Mouse (Mus musculus): ENCODE measurements around the gene Apobec1. TPM values are rescaled to one million over a fixed set of nuclear protein-coding genes. Genes with fewer than 3 reads are reported as not detected.
"Not testable (repeated sequence)": the region's sequence is repeated elsewhere in the genome, so short reads cannot be mapped to it uniquely, and the experiment has no call there.

Apobec1 gene
- total RNA-seq (2021), result 8.8 and 12.2 TPM in 2 replicates
- long read RNA-seq, experiment 1, transcript Apobec1-201 (8 exons, 2,127 nt), result major isoform, 6 of 7 reads
- long read RNA-seq, experiment 1, partial matches to known transcripts, result 0 of 7 reads
- long read RNA-seq, experiment 1, other reads (novel, unspliced or antisense), result 1 of 7 reads
- long read RNA-seq, experiment 2, partial matches to known transcripts, result 0 of 8 reads
- long read RNA-seq, experiment 2, other reads (novel, unspliced or antisense), result 5 of 8 reads

DNA sequence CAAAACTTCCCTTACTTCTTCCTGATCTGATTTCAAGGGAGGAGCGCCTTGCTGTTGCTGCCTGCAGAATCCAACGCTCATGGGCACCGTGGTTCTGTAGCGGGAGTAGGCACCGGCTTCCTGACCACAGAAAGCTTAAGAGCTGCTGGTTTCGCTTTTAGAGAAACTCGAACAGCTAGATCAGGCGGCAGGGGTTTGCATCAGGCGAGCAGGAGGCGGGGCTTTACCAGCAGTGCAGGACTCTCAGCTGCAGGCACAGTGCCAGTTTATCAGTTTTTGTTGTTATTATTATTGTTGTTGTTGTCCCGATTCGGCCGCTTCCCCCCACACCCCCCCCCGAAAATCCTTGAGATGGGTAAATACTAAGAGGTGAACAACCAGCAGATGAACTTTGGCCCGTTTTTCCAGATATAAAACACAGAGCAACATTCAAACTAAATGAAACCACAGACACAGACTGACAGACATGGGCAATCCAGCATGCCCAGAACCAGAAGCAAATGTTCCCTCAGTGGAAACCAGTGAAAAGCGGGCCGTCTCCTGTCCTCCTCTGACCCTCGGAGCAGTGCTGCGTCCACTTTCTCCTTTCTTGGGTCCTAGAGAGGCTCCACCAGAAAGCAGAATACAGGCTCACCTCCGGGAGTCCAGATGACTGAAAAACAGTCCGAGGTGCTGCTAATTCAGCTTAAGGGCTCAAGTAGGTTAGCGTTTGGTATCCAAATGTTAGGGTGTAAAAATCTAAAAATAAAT is at the start of gene Apobec1:
Gene Apobec1 (minus strand): TSS at position 203 of the 750 bp plus-strand sequence.
- peak; percentile 87 for DNase-seq

DNA sequence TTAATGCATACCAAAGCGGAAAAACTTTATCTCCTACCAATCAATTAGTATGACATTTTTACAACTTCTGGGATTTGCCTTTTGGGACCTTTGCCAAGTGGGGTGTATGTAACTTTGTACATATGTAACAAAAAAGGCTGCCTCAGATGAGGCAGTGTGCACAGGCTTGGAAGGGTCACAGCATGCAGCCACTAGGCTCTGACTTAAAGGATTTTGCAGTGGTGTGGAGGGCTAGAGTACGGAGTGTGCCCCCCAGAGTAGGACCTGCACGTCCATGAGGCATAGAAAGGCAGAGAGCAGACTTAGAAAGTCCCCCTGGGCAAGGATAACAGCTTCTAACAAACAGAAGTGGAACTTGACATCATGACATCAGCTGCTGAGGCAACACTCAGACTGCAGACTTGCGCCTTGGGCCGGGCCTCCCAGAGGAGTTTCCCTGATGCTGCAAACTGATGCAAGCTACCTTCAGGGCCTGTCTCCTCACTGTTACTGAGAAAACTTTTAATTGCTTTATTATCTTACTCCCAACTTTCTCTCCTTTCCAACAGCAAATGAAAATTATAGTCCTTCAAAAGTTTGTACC is 48.2 kb upstream of the Apobec1 start:
- DNase-seq, result no peak

DNA sequence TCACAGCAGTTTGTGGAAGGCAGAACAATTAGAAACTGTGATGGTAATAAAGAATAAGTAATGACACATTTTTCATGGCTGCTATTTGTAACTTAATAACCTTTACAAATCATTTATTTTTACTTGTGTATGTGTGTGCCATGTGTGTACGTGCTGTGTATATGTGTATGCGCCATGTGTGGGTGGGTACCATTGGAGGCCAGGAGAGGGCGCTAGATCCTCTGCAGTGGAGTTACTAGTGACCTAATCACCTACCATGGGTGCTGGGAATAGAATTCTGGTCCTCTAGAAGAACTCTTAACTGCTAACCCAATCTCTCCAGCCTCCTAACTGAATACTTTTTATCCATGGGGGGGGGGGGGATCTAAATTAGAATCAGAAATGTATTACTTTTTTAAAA is 47.7 kb upstream of the Apobec1 start:
- no peak for DNase-seq

DNA sequence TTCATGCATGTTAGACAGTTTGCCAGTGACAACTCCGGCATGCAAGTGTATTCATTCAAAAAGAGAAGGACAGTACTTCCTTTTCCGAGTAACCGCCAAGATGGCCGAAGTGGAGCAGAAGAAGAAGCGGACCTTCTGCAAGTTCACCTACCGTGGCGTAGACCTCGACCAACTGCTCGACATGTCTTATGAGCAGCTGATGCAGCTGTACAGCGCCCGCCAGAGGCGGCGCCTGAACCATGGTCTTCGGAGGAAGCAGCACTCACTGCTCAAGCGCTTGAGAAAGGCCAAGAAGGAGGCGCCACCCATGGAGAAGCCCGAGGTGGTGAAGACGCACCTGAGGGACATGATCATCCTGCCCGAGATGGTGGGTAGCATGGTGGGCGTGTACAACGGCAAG is 42.0 kb upstream of the Apobec1 start:
- DNase-seq, result not testable (repeated sequence)

DNA sequence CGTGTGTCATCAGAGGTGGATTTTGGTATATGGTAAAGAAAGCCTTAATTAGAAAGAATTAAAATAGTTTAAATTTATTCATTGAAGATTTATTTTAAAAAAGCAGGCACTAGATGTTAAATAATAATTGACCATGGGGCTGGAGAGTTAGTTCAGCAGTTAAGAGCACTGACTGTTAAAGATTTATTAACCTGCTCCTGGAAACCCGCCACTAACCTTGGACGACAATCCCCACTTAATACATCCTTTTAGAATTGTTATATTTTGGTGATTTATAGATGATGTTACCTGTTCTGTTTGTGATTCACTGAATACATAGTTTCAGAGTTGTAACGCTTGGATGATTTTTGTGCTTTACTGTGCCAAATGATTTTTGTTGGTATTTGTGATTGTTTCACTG is 35.3 kb upstream of the Apobec1 start:
- not testable (repeated sequence) for DNase-seq

DNA sequence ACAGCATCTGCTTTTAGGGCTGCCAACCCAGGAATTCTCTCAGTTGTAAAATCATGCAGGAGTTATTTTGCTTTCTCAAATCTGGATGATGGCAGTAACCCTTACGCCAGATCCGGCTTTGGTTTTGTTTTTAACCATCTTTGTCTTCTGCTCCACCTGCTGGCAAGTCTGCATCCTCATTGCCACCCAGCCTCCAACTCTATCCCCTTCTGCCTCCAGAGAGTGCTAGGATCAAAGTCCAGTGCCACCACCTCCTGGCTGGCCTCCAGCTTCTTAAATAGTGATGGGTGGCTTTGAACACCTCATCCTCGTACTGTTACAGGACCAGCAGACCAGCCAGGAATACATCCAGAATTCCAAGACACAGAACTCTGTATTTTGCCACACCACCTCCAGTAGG is 34.4 kb upstream of the Apobec1 start:
- DNase-seq, result no peak

DNA sequence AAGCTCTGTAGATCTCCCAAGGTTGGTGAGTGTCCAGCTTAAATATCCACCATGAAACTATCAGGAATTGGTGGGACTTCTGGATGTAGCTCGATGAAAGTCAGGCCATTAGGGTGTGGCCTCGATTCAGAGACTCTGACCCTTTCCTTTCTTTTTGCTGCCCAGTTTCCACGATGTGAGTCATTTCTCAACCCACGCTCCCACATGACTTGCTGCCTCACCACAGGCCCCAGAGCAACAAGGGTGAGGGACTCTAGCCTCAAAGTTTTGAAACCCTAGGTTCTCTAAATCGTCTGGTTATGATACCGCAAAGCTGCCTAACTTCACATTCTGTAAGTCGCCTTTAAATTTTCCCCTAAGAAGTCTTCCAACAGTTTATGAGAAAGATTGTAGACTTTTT is 33.1 kb upstream of the Apobec1 start:
- no peak for DNase-seq

DNA sequence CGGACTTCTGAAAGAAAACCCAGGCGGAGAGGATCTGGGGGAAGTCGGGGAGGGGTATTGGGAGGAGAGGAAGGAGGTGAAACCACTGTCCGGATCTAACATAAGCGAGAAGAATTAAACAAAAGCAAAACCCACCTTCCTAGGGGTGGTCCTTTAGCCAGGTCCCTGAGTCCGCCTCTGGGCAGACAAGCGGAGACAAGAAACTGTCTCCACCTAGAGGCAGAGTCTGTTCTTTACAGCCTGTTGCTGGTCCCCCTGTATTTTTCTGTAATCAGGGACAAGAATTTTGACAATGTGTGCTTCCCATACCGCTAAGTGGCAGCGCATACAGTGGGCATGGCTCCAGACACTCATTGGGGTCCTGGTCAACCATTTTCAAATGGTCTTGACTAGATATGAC is 31.2 kb upstream of the Apobec1 start:
- peak; percentile 34 for DNase-seq

DNA sequence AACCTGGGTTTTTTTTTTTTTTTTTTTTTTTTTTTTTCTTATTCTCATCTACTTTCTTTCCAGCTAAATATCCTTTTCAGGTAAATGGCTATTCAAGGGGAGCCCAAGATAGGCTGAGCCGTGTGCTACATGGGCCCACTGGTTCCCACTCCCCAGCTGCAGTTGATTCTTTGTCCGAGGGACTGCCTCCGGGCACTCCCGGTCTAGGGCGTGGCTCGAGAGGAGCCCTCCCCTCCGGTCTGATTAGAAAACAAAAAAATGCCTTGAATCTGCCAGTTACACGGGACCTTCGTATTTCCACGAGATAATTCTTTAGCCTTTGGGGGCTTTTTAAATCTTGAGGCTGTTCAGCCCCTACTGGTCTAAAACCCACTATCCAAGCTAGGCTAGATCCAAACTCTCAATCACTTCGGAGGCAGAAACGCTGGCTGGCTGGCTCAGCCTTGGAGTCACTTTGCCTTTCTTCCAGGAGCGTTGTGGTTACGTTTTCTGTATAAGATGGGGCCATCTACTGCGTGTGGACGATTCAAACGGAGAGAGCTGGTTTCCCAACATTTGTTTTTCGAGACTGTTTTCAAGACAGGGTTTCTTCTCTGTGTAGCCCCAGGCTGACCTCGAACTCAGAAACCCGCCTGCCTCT is 25.3 kb upstream of the Apobec1 start:
- no peak for DNase-seq

DNA sequence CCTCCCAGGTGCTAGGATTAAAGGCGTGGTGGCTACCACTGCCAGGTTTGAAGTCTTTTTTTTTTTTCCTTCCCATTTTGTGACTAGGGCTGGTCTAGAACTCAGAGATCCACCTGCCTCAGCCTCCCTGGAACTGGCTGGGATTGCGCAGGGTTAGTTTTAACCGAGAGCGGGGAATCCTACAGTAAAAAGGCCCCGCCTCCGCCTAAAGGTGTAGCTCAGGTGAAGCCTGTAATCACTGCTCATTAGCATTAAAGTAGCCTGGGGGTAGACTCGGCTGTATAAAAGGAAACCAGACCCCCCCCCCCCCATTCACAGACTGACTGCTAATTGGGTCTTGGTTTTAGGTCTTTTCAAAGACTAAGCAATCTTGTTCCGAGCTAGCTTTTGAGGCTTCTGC is 23.9 kb upstream of the Apobec1 start, which contains the start of gene Dppa3:
Gene Dppa3 (plus strand): TSS at position 301 of the 400 bp plus-strand sequence.
- no peak for DNase-seq

DNA sequence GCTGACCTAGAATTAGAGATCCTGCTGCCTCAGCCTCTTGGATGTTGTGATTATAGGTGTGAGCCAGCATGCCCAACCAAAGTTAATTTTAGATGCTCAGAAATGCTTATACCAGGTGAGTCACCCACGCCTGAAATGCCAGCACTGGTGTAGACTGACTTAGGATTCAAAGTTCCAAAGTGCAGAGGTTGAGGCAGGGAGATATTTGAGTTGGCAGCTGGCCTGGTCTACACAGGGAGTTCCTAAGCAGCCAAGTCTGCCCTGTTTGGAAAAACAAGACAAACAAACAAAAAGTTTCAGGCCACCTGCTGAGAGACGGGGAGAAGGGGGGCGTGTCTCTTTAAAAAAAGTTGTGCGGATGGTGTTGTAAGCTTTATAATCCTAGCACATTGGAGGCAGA is 22.9 kb upstream of the Apobec1 start:
- no peak for DNase-seq

DNA sequence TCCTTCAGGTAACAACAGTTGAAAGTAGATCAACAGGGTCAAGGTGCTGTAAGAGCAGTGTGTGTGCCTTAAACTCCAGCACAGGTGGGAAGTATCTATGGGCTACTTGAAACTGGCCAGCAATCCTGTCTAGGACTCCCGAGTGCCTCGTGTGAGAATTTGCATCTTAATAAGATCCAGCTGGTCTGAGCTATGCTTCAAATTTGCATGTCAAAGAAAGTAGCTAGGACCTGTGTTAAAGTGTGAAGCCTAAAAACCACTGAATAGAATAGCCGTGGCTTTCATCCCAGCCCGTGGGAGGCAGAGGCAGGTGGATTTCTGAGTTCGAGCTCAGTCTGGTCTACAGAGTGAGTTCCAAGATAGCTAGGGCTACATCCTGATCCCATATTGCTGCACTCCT is 22.2 kb upstream of the Apobec1 start:
- no peak for DNase-seq

DNA sequence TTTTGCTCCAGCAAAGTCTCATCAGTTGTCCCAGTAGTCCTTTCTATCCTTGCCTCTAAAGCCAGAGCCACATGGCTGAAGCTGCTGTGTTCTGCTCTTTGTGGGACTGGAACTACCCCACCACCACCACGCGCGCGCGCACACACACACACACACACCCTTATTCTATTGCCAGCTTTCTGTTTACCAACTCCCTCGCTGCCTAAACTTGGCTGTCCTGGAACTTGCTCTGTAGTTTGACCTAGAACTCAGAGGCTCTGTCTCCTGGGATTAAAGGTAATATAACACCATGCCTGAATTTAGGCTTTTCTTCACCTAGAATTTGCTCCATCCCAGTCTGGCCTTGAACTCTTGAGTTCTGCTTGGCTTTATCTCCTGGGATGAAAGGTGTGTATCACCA is 18.8 kb upstream of the Apobec1 start:
- no peak for DNase-seq

DNA sequence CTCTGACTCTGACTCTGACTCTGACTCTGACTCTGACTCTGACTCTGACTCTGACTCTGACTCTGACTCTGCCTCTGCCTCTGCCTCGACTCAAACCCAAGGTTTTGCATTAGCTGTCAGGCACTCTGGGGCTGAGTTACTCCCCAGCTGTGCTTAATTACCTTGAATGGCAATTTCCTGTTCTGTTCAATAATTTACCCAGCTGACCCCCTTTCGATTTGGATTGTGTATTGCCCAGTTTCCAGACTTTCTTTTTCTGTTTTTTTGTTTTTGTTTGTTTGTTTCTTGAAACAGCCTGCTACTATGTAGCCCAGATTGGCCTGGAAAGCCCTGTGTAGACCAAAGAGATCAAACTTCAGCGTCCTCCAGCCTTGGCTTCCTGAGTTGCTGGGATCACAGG is 13.8 kb upstream of the Apobec1 start:
- no peak for DNase-seq

DNA sequence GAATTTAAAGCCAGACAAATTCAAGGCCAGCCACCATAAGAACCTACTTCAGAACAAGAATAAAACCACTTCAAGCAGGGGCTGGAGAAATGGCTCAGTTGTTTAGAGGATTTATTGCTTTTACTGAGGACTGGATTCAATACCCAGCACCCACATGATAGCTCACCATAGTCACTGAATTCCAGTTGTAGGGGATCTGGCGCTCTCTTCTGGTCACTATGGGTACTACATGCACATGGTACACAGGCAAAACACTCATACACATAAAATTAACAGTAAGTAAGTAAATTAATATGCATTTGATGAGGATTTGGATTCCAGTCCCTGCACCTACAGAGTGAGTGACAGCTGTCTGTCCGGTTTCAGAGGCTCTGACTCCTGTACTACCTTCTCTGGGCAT is 11.8 kb upstream of the Apobec1 start:
- DNase-seq, result peak; percentile 37

DNA sequence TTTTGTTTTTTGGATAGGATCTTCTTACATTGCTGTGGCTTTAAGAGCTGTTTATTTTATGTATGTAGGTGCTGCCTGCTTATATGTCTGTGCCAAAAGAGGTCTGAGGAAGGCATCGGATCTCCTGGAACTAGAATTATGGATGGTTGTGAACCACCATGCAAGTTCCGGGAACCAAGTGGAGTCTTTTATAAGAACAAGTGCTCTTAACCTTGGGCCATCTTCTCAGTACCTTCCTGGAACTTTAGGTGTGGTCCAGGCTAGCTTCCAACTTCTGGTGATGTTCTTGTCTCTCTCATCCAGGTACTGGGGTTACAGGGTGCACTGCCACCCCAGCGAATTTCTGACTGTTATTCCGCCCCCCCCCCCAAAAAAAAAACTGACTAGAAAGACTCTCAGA is 10.2 kb upstream of the Apobec1 start:
- no peak for DNase-seq

DNA sequence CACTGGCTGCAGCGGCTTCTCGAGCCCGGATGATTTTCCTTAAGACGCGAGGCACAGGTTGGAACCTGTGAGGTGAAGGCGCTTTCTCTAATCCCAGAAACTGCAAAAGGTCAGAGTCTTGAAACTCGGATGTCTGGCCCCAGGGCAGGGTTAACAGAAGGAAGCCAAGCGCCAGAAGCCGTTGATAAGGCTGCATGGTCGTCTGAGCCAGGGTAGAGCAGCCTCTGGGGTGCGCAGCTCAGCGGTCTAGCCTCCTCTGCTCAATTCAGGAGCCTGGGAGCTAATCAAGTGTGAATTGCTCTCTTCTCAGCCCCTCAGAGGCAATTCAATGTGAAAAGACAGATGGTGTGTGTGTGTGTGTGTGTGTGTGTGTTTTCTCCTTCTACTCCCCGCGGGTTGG is 7.5 kb upstream of the Apobec1 start, which contains the start of gene Gdf3:
Gene Gdf3 (minus strand): TSS at position 317 of the 400 bp plus-strand sequence.
- DNase-seq, result no peak

DNA sequence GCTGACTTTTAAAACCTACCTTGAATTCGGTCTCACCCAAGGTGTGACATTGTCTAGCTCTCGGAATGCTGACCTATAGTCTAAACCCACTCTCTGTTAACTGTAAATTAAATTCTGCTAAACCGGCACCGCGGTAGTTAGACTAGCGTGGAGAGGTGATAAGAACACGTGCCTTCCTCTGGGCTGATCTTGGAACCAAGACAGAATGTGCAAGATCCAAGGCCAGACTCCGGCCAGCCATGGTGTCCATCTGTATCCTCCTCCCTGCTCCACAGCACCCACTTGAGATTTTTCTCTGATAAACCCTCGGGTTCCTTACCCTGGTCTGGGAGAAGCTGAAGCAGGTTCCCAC is 7.1 kb upstream of the Apobec1 start:
- DNase-seq, result no peak

DNA sequence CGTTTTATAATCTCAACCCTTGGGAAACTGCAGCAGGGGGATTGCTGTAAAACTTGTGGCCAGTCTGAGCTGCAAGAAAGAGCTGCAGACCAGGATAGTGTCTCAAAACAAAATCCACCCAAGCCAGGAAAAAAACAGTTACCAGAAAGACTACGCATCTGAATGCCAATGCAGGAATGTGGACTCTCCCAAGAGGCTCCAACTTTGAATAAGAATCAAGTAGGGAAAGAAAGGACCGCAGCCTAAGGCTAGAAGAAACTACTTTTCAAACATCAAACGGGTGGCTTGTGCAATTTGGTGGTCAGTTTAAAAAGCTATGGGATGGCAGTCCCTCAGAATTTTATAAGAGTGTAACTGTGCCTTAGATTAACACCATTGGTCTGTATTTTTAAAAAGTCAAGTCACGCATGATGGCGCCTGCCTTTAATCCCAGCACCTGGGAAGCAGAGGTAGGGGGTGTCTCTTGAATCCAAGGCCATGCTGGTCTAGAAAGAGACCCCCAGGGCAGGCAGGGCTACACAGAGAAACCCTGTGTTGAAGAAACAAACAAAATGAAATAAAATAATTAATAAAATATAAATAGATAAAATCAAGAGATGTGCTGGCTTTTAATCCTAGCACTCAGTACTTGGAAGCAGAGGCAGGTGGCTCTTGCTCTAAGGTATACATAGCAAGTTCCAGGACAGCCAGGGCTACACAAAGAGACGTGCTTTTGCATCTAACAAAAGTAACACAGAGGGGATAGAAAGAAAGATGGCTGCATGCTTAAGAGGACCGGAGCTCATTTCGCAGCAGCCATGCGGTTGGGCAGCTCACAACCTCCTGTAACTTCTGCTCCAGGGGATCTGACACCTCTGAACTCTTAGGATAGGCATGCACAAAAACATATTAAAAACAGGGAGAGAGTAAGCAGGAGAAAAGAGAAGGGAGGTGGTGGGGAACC is 6.5 kb upstream of the Apobec1 start:
- DNase-seq, result no peak

DNA sequence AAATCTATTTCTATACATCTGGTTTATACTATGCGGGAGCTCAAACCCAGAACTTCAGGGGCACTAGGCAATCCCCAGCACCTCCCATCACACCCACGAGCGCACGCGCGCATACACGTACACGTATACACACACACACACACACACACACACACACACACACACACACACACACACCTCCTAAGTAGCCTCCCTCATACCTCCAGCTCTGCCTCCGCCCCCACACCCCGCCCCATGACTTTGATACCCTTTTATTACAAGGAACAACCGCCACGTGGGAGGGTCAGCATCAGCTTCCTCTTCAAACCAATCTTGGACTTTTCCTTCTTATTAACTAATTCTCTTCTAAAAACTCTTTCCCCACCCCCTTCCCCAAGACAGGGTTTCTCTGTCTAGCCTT is 5.5 kb upstream of the Apobec1 start:
- no peak for DNase-seq

DNA sequence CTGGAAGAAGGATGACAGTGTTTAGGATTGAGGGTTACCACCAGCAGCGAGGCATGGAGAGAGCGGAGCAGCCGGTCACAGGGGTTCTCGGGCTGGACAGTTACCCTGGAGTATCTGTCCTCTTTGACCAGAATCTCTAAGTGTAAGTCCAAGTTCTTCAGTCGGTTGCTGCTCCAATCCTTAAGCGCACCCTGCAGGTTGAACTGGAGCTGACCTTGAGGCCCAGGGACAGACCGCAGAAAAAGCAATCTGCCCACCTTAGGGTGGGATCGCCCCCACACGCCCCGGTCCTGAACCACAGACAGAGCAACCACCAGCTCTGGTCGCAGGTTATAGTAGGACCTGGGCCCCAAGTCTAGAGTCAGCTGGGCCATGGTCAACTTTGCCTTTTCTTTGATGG is 4.4 kb upstream of the Apobec1 start:
- DNase-seq, result no peak

DNA sequence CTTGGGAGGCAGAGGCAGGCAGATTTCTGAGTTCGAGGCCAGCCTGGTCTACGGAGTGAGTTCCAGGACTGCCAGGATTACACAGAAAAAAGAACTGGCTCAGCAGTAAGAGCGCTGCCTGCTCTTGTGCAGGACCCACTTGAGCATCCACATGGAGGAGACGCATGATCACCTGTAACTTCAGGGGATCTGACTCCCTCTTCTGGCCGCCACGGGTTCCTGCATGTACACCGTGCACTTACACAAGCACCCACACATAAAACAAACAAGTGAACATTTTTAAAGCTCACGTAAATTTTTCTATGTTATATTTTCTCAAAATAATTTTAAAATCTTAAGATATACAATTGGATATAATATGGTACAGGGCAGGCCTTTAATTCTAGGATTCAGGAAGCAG is 3.2 kb upstream of the Apobec1 start:
- DNase-seq, result peak; percentile 34

All from adrenal gland, postnatal 14 days (tissue).